Mouse (Mus musculus): ENCODE measurements around the gene Arhgef7. TPM values are rescaled to one million over a fixed set of nuclear protein-coding genes. Genes with fewer than 3 reads are reported as not detected.

Arhgef7 gene
- total and polyA plus RNA-seq, 2 experiments: 12.4 to 15.8 TPM

DNA sequence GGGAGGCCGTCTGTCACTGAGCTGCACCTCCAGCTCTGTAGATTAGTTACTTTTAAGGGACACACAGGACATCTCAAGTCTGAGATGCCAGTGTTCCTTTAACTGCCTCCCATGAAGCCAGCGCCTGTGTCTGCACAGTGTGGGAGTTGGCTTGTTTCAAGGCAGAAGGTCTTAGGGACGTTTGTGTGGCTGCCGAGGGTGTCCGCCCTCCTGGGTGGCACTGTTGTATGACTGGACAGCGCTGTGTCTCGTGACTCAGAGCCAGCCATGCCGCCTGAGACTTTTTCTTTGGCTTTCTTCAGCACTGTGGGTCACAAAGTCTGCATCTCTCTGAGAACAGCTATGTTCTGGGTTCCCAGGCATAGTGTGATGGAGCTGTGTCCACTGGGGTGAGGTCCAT lies 69.6 kb downstream of the Arhgef7 start:
- WGBS: 83% methylated on average over 8 of the region's 8 CpGs
- no peak for DNase-seq (ENCODE audit: extremely low read depth, low read depth, low spot score)
- no peak overlapping the region for H3K4me3 ChIP-seq (ENCODE audit: insufficient read depth, low read depth, low read length)
- peaks cover 18% of the 10 kb centered on the region; the same call in 1 of the 2 replicates for H3K36me3 ChIP-seq (ENCODE audit: control insufficient read depth, insufficient read depth, low read length)
- no peak overlapping the region for H3K9ac ChIP-seq (ENCODE audit: low read depth, low read length)
- H3K27ac ChIP-seq (replicated peaks; ENCODE audit: insufficient read depth, low read depth, low read length): no peak overlapping the region
- TF ChIP-seq POLR2A (IDR thresholded peaks at IDR 0.05; ENCODE audit: extremely low read depth, insufficient read depth, low read length) (no peak), CTCF (IDR thresholded peaks at IDR 0.05; ENCODE audit: low read depth, low read length) (no peak)
- peaks cover 6% of the 10 kb centered on the region; the same call in 1 of the 2 replicates for H3K79me2 ChIP-seq (ENCODE audit: control insufficient read depth, insufficient read depth, low read length)
- H3K27me3 ChIP-seq (ENCODE audit: control insufficient read depth, insufficient read depth, low read length): no peaks in the 10 kb centered on the region
- no peaks in the 10 kb centered on the region for H3K4me1 ChIP-seq (ENCODE audit: control insufficient read depth, insufficient read depth, low read length)

DNA sequence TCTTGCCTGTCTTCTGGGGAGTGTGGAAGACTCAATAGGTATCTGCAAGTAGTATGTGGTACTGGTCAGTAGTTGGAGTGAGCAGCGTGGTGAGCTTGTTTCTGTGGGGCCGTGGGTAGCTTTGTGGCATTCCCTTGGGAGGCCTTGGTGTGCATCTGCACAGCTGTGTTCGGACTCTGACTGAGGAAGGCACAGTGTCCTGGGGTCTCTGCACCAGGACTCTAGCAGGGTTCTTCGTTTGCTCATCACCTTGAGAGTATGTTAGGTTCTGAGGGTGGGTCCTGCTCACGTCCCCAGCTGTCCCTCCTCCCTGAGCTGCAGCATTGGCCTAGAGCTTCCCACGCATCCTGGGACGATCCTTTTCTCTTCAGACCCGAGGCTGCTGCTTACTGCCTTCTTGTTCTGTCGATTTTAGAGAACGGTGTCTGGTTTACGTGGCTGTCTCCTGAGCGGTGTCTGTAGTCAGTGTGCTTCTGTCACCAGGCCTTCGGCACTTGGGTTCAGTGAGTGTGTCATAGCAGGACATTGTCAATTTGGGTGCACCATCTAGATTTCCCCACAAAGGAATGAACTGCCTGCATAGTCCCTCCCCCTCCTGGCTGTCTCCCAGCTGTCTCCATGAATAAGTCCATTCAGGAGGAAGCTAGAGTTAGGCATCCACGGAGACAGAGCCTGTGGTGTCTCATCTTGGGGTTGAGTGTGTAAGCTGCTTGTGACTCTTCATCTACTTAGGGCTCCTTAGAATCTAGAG lies 70.4 kb downstream of the Arhgef7 start:
- WGBS: 86% methylated on average over 14 of the region's 14 CpGs

DNA sequence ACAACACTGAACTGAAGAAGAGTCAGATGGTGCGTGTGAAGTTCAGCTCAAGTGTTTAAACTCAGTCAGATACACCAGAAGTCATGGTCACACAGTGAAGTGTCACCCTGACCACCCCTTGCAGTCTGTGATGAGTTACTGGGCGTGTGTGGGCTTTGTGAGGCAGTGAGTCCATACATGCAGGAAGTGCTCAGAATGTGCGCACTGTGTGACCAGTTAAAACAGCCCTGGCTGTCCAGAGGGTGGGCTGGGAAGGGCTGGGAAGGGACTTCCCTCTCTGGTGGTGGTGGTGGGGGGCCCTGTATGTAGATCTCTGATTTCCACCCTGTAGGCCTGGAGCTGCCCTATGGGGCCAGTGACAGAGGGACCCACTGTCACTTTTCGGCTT lies 71.0 kb downstream of the Arhgef7 start:
- H3K4me1 ChIP-seq (ENCODE audit: control insufficient read depth, insufficient read depth, low read length): no peaks in the 10 kb centered on the region
- TF ChIP-seq POLR2A (IDR thresholded peaks at IDR 0.05; ENCODE audit: extremely low read depth, insufficient read depth, low read length) (no peak), CTCF (IDR thresholded peaks at IDR 0.05; ENCODE audit: low read depth, low read length) (no peak)
- H3K27ac ChIP-seq (replicated peaks; ENCODE audit: insufficient read depth, low read depth, low read length): no peak overlapping the region
- 0 out of 2 replicates have a peak, but pooled peaks cover 2% of the 10 kb centered on the region for H3K79me2 ChIP-seq (ENCODE audit: control insufficient read depth, insufficient read depth, low read length)
- no peak overlapping the region for H3K4me3 ChIP-seq (ENCODE audit: insufficient read depth, low read depth, low read length)
- H3K9ac ChIP-seq (ENCODE audit: low read depth, low read length): no peak overlapping the region
- no peak for DNase-seq (ENCODE audit: extremely low read depth, low read depth, low spot score)
- H3K27me3 ChIP-seq (ENCODE audit: control insufficient read depth, insufficient read depth, low read length): no peaks in the 10 kb centered on the region
- peaks cover 11% of the 10 kb centered on the region; the same call in 1 of the 2 replicates for H3K36me3 ChIP-seq (ENCODE audit: control insufficient read depth, insufficient read depth, low read length)
- WGBS: 90% methylated on average over 4 of the region's 4 CpGs

More for the DNA sequence above, 70.4 kb downstream of the Arhgef7 start:
- Histone ChIP-seq H3K4me1 (ENCODE audit: control insufficient read depth, insufficient read depth, low read length) (no peaks in the 10 kb centered on the region), H3K36me3 (ENCODE audit: control insufficient read depth, insufficient read depth, low read length) (peaks cover 14% of the 10 kb centered on the region; the same call in 1 of the 2 replicates), H3K79me2 (ENCODE audit: control insufficient read depth, insufficient read depth, low read length) (peaks cover 3% of the 10 kb centered on the region; the same call in 1 of the 2 replicates), H3K9ac (ENCODE audit: low read depth, low read length) (no peak overlapping the region), H3K27me3 (ENCODE audit: control insufficient read depth, insufficient read depth, low read length) (no peaks in the 10 kb centered on the region), H3K27ac (replicated peaks; ENCODE audit: insufficient read depth, low read depth, low read length) (no peak overlapping the region), H3K4me3 (ENCODE audit: insufficient read depth, low read depth, low read length) (no peak overlapping the region)
- DNase-seq (ENCODE audit: extremely low read depth, low read depth, low spot score): no peak
- TF ChIP-seq POLR2A (IDR thresholded peaks at IDR 0.05; ENCODE audit: extremely low read depth, insufficient read depth, low read length): no peak
- TF ChIP-seq CTCF (IDR thresholded peaks at IDR 0.05; ENCODE audit: low read depth, low read length): no peak

DNA sequence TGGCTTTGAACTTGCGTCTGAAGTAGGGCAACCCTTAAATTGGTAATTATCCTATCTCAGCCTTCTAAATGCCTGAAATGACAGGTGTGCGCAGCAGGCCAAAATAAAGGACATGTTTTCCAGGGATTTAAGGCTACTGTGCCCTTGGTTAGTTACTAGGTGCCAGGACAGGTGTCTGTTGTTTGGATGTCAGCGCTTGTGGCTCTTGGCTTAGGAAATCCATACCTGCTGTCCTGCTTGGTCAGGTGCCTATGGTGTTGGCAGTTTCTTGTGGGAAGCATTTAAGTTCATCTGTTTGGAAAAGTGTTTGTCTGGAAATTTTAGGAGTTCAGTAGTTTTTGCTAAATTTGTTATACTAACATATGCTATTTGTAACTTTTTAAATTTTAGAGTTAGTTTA lies 71.6 kb downstream of the Arhgef7 start:
- Histone ChIP-seq H3K27ac (replicated peaks; ENCODE audit: insufficient read depth, low read depth, low read length) (no peak overlapping the region), H3K79me2 (ENCODE audit: control insufficient read depth, insufficient read depth, low read length) (0 out of 2 replicates have a peak, but pooled peaks cover 2% of the 10 kb centered on the region), H3K4me3 (ENCODE audit: insufficient read depth, low read depth, low read length) (no peak overlapping the region), H3K4me1 (ENCODE audit: control insufficient read depth, insufficient read depth, low read length) (no peaks in the 10 kb centered on the region), H3K27me3 (ENCODE audit: control insufficient read depth, insufficient read depth, low read length) (no peaks in the 10 kb centered on the region), H3K36me3 (ENCODE audit: control insufficient read depth, insufficient read depth, low read length) (peaks cover 11% of the 10 kb centered on the region; the same call in 1 of the 2 replicates), H3K9ac (ENCODE audit: low read depth, low read length) (no peak overlapping the region)
- TF ChIP-seq CTCF (IDR thresholded peaks at IDR 0.05; ENCODE audit: low read depth, low read length): no peak
- no peak for TF ChIP-seq POLR2A (IDR thresholded peaks at IDR 0.05; ENCODE audit: extremely low read depth, insufficient read depth, low read length)
- no peak for DNase-seq (ENCODE audit: extremely low read depth, low read depth, low spot score)
- 82% methylated on average over 3 of the region's 3 CpGs for WGBS

DNA sequence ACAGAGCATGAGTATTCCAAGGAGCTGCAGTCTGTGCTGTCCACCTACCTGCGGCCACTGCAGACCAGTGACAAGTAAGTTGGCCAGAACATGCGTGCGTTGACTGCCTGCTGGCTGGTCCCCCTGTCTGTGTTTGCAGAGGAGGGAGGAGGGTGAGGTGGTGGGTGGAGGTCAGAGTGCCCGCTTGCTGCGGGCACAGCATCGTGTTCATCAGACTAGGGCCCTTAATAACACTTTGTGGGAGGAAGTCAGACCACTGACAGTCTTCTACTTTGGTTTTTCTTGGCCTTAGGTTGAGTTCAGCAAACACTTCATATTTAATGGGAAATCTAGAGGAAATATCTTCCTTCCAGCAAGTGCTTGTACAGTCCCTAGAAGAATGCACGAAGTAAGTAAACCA lies 73.0 kb downstream of the Arhgef7 start:
- H3K27ac ChIP-seq (replicated peaks; ENCODE audit: insufficient read depth, low read depth, low read length): no peak overlapping the region
- 35% methylated on average over 7 of the region's 7 CpGs for WGBS
- no peaks in the 10 kb centered on the region for H3K27me3 ChIP-seq (ENCODE audit: control insufficient read depth, insufficient read depth, low read length)
- no peak for DNase-seq (ENCODE audit: extremely low read depth, low read depth, low spot score)
- no peak for TF ChIP-seq CTCF (IDR thresholded peaks at IDR 0.05; ENCODE audit: low read depth, low read length)
- no peak for TF ChIP-seq POLR2A (IDR thresholded peaks at IDR 0.05; ENCODE audit: extremely low read depth, insufficient read depth, low read length)
- peaks cover 13% of the 10 kb centered on the region; the same call in 1 of the 2 replicates for H3K36me3 ChIP-seq (ENCODE audit: control insufficient read depth, insufficient read depth, low read length)
- 0 out of 2 replicates have a peak, but pooled peaks cover 2% of the 10 kb centered on the region for H3K79me2 ChIP-seq (ENCODE audit: control insufficient read depth, insufficient read depth, low read length)
- H3K4me1 ChIP-seq (ENCODE audit: control insufficient read depth, insufficient read depth, low read length): no peaks in the 10 kb centered on the region
- H3K9ac ChIP-seq (ENCODE audit: low read depth, low read length): no peak overlapping the region
- H3K4me3 ChIP-seq (ENCODE audit: insufficient read depth, low read depth, low read length): no peak overlapping the region

DNA sequence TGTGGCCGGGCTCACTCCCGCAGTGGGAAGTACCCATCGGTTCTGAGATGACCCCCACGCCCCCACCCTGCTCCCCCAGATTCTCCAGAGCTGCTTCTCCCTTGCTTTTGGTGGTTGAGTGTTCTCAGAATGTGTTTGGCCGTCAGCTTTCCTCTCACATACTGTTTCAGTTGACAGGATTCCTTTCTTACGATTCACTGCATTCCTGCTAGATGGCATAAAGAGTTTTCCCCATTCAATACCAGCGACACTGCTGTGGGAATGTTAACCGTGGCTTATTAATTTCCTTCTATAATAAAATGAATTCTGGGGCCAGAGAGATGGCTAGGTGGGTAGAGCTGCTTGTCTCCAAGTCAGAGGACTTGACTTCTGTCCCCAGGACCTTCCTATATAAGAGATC lies 74.0 kb downstream of the Arhgef7 start:
- H3K4me3 ChIP-seq (ENCODE audit: insufficient read depth, low read depth, low read length): no peak overlapping the region
- H3K79me2 ChIP-seq (ENCODE audit: control insufficient read depth, insufficient read depth, low read length): no peaks in the 10 kb centered on the region
- TF ChIP-seq POLR2A (IDR thresholded peaks at IDR 0.05; ENCODE audit: extremely low read depth, insufficient read depth, low read length): no peak
- TF ChIP-seq CTCF (IDR thresholded peaks at IDR 0.05; ENCODE audit: low read depth, low read length): no peak
- 82% methylated on average over 8 of the region's 8 CpGs for WGBS
- H3K4me1 ChIP-seq (ENCODE audit: control insufficient read depth, insufficient read depth, low read length): no peaks in the 10 kb centered on the region
- H3K27me3 ChIP-seq (ENCODE audit: control insufficient read depth, insufficient read depth, low read length): no peaks in the 10 kb centered on the region
- no peak overlapping the region for H3K9ac ChIP-seq (ENCODE audit: low read depth, low read length)
- peaks cover 18% of the 10 kb centered on the region; the same call in 1 of the 2 replicates for H3K36me3 ChIP-seq (ENCODE audit: control insufficient read depth, insufficient read depth, low read length)
- DNase-seq (ENCODE audit: extremely low read depth, low read depth, low spot score): no peak
- H3K27ac ChIP-seq (replicated peaks; ENCODE audit: insufficient read depth, low read depth, low read length): no peak overlapping the region

All from liver, adult 2 months (tissue).